Mouse (Mus musculus) G1E (cell line): ENCODE measurements around the gene Gm17361. TPM values are rescaled to one million over a fixed set of nuclear protein-coding genes. Genes with fewer than 3 reads are reported as not detected.
"Not testable (repeated sequence)": the region's sequence is repeated elsewhere in the genome, so short reads cannot be mapped to it uniquely, and the experiment has no call there.

Experiments
- ATAC-seq: 2 replicates; pipeline ENCODE4 v1.8.0; 2016; ENCODE audit warnings: mild to moderate bottlenecking; ENCODE audit not compliant: insufficient number of reproducible peaks, poor library complexity, low FRiP score, severe bottlenecking; ENCODE audit errors: extremely low read depth
- DNase-seq: peaks from one replicate; pipeline ENCODE4 v3.0.0; 2012; ENCODE audit warnings: low spot score
- H3K27me3 ChIP-seq: 2 replicates; pipeline ENCODE4 v1.6.1; 2012; ENCODE audit warnings: mild to moderate bottlenecking, low read length, inconsistent platforms; ENCODE audit not compliant: insufficient read depth
- H3K36me3 ChIP-seq: replicated peaks from 2 replicates; pipeline ENCODE3; 2012; ENCODE audit warnings: mild to moderate bottlenecking, inconsistent platforms
- H3K4me1 ChIP-seq: 2 replicates; pipeline ENCODE4 v1.6.1; 2012; ENCODE audit warnings: low read depth, low read length, inconsistent platforms, mixed read lengths; ENCODE audit not compliant: insufficient read depth
- H3K4me3 ChIP-seq: 2 replicates; pipeline ENCODE4 v1.5.1; 2012; ENCODE audit warnings: low read depth, mild to moderate bottlenecking, inconsistent platforms, low read length, moderate library complexity, mixed read lengths
- H3K9me3 ChIP-seq: replicated peaks from 2 replicates; pipeline ENCODE4 v1.6.1; 2012; ENCODE audit warnings: inconsistent platforms
- polyA plus RNA-seq: library from polyadenylated mRNA; stranded (reverse); fragments of >175 nt; gene quantifications from 2 replicates; pipeline ENCODE4 v1.2.3, GENCODE M21; 2012
- total RNA-seq, 2 experiments: library from RNA; stranded (forward) in 1 of 2; stranded (reverse) in 1 of 2; fragments of 200-1000 nt in 1 of 2; fragments of >200 nt in 1 of 2; fragmentation: Nextera tagmentation in 1 of 2; gene quantifications; 2 replicates each; pipeline ENCODE4 v1.2.3; 2014 to 2017

The Gm17361 gene
- not detected in 2 replicates for total RNA-seq (2014; fragmentation: Nextera tagmentation)
- total RNA-seq (2017): not detected in 2 replicates
- not detected in 2 replicates for polyA plus RNA-seq

- not testable (repeated sequence) for H3K9me3 ChIP-seq, DNase-seq, H3K4me3 ChIP-seq, H3K27me3 ChIP-seq, ATAC-seq, H3K36me3 ChIP-seq, H3K4me1 ChIP-seq
Measured at GRCm38 (mm10) chrX:125003863-125004262, at the start of gene Gm17361. Gene Gm17361 (plus strand): TSS chrX:125004163.
